Mouse (Mus musculus): ENCODE measurements around the gene B4galnt3.

DNA sequence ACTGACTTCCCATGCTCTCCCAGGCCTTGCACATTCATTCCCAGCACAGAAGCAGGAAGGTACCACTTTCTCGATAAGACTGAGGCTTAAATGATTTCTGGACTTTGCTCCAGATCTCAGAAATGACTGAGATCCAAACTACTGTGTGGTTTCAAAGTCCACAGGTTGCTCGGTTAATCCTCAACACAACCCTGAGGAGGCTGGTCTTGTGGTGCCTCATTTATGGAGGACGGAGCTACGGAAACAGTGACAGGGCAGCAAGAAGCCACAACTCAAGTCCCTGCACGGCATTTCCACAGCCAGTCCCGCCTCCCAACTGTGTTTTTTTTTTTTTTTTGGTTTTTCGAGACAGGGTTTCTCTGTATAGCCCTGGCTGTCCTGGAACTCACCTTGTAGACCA is 43.3 kb downstream of the B4galnt3 start:
- TF ChIP-seq CTCF (IDR thresholded peaks at IDR 0.05; ENCODE audit: low read depth, low read length) (no peak), POLR2A (IDR thresholded peaks at IDR 0.05; ENCODE audit: borderline replicate concordance, low read depth, low read length) (no peak)
